Comparison of ENCODE assay signal across 22 mouse cellular contexts in the genomic region with DNA sequence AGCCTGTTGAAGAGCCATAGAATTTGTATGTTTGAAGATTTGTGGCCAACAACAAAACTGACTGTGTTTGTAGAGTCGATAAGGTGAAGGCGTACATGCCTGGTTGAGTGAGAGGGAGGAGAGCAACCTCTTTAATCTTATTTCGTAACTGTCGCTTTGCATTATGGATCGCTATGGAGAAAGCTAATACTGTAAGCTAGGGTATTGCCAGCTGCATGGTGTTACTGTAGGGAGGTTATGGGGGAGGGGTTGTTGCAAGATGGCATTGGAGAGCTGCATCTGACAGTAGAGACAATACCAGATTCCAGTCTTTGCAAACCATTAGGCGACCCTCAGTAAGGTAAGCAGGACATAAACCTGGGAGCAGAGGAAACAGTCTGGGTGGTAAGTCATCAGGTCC.
"Had no signal": no experiment of that assay in that cellular context is flagged by ENCODE, and none has a peak within 500 bp of the region (broad histone marks: within the 10 kb centered on the region; RNA-seq: fewer than 3 reads in every experiment).

No protein-coding gene starts in this region.

- H3K4me2 ChIP-seq: heart, embryonic 15.5 days; hindbrain, embryonic 13.5 days; limb, embryonic 13.5 days; limb, embryonic 15.5 days had no signal

- DNase-seq: gastrocnemius, postnatal 14 days; gastrocnemius, postnatal 36 days; heart, adult 18-20 months; heart, postnatal 14 days; heart, postnatal 36 days; kidney, adult 11 months; kidney, adult 2 months; kidney, postnatal 25 days; kidney, postnatal 4 days; layer of hippocampus, adult 9-11 months; layer of hippocampus, postnatal 36 days; left cerebral cortex, postnatal 4 days had no signal

- H3K27ac ChIP-seq: heart, embryonic 13.5 days; heart, embryonic 15.5 days; hindbrain, embryonic 13.5 days; hindbrain, embryonic 15.5 days; hindbrain, postnatal 0 days; kidney, embryonic 15.5 days; kidney, postnatal 0 days; limb, embryonic 13.5 days; limb, embryonic 15.5 days had no signal

- H3K27me3 ChIP-seq: heart, embryonic 13.5 days; heart, embryonic 15.5 days; hindbrain, embryonic 13.5 days; kidney, embryonic 15.5 days; limb, embryonic 13.5 days; limb, embryonic 15.5 days had no signal

- H3K9me3 ChIP-seq: heart, embryonic 13.5 days; heart, embryonic 15.5 days; hindbrain, embryonic 13.5 days; hindbrain, embryonic 15.5 days; kidney, embryonic 15.5 days; limb, embryonic 13.5 days; limb, embryonic 15.5 days had no signal

- ATAC-seq: hindbrain, postnatal 0 days; intestine, embryonic 16.5 days had no signal

- H3K9ac ChIP-seq: heart, embryonic 13.5 days; heart, embryonic 15.5 days; hindbrain, embryonic 13.5 days; hindbrain, embryonic 15.5 days; kidney, embryonic 15.5 days; limb, embryonic 13.5 days; limb, embryonic 15.5 days had no signal

- H3K36me3 ChIP-seq: heart, embryonic 13.5 days; heart, embryonic 15.5 days; hindbrain, embryonic 13.5 days; hindbrain, embryonic 15.5 days; kidney, embryonic 15.5 days; limb, embryonic 13.5 days; limb, embryonic 15.5 days had no signal

- H3K4me3 ChIP-seq: heart, embryonic 13.5 days; heart, embryonic 15.5 days; hindbrain, embryonic 13.5 days; hindbrain, embryonic 15.5 days; kidney, embryonic 15.5 days; limb, embryonic 13.5 days; limb, embryonic 15.5 days had no signal
